Mouse (Mus musculus): ENCODE results near the gene Dus2.

Dus2 gene

GRCm38 (mm10) chr8:106046872-106047559 lies 55.9 kb downstream of the Dus2 start:
- DNase-seq (ENCODE audit: low spot score), result no peak

DNA sequence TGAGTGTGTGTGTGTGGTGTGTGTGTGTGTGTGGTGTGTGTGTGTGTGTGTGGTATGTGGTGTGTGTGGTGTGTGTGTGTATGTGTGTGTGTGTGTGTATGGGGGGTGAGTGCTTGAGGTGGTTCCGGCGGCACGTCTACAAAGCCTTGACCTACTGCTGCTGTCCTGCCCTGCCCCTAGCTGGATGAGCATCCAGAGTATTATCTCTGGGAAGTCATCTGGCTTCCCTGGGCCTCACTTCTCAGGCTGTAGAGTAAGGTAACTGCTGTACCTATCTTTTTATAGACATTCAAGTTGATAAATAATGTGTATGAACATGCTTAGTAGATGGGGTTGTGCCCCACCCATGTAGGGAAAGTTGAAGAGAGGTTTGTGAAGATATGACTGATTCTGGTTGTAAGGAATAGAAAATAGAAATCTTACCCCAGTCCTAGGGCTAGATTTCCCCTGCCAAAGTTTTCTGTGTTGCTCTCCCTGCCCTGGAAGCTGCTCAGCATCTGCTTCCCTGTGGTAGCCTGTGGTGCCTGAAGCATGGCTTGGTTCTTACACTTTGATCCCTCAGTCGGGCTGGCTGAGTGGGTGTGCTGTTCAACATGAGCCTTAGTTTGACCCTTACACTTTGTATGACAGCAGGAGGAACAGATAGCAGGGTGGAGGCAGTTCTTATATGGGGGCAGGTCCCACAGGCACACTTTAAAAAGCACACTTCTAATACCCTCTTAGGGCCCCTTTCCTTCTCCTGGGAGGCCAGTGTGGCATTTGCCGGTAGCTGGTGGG lies 56.9 kb downstream of the Dus2 start:
- no peak for DNase-seq (ENCODE audit: low spot score)

DNA sequence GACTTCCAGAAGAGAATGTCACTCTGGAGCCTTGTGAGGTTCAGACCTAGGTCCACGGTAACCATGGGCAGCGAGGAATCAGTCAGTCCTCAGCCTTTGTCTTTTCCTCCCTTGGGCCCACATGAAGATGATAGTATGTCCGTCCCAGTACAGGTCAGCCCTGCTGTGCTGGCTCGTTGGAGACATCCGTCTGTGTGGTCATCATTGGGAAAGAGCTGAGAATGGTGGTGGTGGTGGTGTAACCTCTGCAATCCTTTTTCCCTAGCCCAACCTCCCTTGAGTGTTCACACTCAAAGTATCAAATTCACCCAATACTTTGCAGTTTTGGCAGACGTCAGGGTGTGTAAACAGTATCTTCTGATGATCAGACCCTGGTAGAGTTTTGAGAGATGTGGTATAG lies 58.7 kb downstream of the Dus2 start:
- DNase-seq (ENCODE audit: low spot score), result no peak

DNA sequence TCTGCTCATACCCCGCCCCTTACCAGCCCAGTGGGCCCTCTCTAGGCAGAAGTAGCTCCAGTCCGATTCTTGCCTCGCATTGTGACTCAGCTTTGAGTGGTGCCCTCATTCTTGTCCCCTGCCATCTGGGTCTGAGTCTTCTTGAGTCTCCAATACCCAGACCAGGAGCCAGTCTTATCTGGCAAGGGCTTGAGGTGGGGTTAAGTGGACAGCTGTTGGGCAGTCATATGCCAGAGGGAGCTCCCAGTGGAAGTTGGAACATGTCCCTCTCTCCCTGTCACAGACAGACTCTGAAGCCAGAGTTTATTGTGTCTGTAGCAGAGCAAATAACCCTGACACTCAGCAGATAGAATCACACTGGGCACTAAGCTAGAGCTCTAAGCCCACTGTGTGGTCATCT lies 59.9 kb downstream of the Dus2 start:
- DNase-seq (ENCODE audit: low spot score), result no peak

DNA sequence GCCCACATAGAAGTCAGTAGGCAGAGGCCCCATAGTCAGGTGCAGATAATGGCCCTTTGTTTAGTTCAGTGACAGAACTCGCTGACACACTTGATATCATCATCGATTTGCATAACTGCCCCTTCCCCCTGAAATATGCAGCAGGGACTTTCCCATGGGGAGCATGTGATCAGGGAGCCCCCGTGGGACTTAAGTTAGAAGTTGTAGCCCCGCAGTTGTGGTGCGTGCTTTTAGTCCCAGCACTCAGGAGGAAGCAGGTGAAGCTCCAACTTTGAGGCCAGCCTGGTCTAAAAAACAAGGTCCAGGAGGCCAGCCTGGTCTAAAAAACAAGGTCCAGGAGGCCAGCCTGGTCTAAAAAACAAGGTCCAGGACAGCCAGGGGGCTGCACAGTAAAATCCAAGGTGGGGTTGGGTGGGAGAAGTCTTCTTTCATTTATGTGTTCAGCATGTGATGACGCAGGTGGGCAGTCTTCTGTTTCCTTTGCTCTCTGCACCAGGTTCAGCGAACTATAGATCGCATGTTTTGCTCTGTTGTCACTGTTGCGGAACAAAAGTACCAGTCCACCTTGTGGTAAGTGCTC lies 61.5 kb downstream of the Dus2 start:
- DNase-seq (ENCODE audit: low spot score), result no peak

DNA sequence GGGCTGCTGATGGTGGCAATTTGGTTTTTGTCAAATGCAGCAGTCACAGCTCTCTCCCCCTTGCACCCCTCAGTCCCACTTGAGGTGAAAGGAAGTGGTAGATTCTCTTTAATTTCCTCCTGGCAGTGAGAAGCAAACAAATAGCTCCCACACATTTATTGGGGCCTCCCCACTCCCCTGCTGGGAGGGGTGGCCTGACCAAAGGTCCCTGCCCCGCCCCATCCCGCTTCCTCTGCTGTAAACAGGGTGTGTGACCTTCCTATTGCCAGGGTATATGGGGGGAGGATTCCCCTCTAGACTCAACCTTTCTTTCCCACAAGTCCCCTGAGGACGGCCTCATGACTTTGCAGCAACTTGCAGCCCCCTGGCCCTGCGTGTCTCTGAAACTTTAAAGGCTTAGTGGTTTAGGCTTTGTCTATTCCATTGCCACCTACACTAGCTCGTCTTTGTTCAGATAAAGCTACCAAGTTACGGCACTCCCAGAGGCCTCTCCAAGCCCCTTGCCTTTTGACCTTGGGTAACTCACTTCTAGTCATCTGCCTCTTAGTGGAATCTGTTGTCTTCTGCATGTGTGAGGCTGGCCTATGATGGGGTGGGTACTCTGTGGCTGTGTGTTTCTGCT lies 63.2 kb downstream of the Dus2 start:
- DNase-seq (ENCODE audit: low spot score), result no peak

- DNase-seq (ENCODE audit: low spot score), result no peak
These were observed 63.9 kb downstream of the Dus2 start for GRCm38 (mm10) chr8:106055038-106055437.

DNA sequence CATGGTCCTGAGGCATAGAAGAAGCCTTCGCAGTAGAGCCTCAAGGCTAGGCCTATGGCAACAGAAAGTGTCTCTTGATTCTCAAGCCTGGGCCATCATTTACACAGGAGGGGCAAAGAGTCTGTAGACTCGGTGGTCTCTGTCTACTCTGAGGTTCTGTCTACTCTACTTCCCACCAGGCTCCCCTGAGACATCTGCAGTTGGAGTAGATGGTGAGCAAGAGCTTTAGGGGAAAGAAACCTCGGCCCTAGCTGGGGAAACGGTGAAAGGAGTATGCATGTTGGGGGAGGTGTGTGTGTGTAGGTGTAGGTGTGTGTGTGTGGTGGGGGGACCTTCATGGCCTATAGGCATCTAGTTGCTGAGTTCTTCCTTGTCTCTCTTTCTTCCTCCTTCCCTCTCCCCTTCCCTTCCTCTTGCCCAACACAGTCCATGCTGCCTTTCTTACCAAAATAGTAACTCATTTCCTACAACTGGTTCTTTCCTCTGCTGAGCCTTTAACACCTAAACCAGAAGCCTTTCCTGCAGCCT lies 65.4 kb downstream of the Dus2 start:
- no peak for DNase-seq (ENCODE audit: low spot score)

DNA sequence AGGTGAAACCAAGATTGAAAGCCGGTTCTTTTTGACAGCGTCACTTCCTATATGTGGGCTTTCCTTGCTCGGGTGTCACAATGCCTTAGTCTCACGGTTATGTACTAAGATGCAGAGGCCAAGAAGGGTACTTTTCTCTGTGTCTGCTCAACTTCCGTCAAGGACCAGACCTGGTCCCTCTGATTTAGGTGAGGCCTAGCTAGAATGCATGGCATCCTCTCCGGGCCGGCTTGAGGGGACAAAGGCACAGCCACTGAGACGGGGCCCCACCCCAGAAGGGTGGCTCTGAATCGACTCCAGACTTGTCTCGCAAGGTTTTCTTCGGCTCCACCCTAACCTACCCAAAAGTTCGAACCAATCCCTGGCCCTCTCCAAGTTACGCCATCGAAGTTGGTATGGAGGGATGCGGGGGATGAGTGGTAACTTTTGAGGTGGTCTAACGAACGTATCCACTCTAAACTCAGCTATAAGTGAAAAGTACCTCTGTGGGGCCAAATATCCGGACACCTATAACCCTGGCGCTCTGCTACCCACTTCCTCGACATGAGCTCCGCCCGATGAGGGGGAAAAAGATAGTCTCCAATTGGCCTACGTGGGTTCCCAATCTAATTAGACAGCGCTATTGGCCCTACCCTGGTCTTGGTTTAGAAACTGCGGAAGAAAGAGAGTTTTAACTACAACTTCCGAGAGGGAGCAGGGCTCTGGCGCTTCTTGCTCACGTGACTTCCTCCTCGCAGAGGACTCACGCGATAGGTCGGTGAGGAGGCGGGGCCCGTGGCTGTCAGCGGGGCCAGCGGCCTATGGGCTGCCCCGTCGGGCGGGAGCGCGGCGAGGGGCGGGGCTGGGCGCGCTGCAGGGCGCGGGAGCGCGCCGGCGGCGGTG lies 67.8 kb downstream of the Dus2 start, which contains the start of gene Nfatc3:
Gene Nfatc3, plus strand, starts transcription at position 110 of the 882 bp plus-strand sequence.
- peak; percentile 81 for DNase-seq (ENCODE audit: low spot score)

- DNase-seq (ENCODE audit: low spot score), result no peak
These were observed 68.7 kb downstream of the Dus2 start for GRCm38 (mm10) chr8:106059613-106060371.

- DNase-seq (ENCODE audit: low spot score), result no peak
These were observed 69.4 kb downstream of the Dus2 start for GRCm38 (mm10) chr8:106060521-106060920.

GRCm38 (mm10) chr8:106061686-106062085 lies 70.5 kb downstream of the Dus2 start:
- DNase-seq (ENCODE audit: low spot score), result no peak

GRCm38 (mm10) chr8:106063046-106063445 lies 71.9 kb downstream of the Dus2 start:
- DNase-seq (ENCODE audit: low spot score), result no peak

GRCm38 (mm10) chr8:106066721-106067120 lies 75.6 kb downstream of the Dus2 start:
- no peak for DNase-seq (ENCODE audit: low spot score)

DNA sequence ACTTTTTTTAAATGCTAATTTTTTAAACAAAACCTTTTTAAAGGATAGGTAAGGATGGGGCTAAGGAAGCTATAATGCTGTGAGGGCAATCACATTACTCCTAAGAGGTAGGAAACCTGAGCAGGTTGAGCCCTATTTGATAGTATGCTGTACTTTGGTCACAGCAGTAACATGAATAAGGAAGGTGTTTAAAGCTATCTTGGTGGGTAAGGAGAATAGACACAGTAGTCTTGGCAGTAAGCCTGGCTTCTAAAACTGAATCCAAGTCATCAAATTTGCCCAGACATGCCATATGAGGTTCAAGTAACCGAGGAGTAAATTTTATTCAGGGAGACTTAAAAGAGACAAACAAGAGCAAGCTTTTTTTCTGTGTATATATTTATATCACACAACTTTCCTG lies 78.4 kb downstream of the Dus2 start:
- DNase-seq (ENCODE audit: low spot score), result no peak

DNA sequence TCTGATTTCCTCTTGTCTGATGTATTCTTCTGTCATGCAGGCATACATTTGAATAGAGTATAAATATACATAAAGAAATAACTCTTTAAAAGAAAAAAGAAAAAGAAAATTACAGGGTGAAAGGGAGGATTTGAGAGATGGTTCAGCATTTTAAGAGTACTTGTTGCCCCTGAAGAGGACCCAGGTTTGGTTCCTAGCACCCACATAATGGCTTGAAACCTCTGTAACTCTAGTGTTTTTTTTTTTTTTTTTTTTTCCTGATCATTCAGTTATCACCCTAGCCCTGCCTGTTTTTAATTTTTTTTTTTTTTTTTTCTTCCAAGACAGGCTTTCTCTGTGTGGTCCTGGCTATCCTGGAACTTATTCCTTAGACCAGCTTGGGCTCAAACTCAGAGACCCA lies 81.0 kb downstream of the Dus2 start:
- no peak for DNase-seq (ENCODE audit: low spot score)

- DNase-seq (ENCODE audit: low spot score), result no peak
These were observed 83.1 kb downstream of the Dus2 start for GRCm38 (mm10) chr8:106074236-106074635.

GRCm38 (mm10) chr8:106074659-106075058 lies 83.5 kb downstream of the Dus2 start:
- DNase-seq (ENCODE audit: low spot score), result no peak

GRCm38 (mm10) chr8:106075161-106075862 lies 84.2 kb downstream of the Dus2 start:
- DNase-seq (ENCODE audit: low spot score), result no peak

GRCm38 (mm10) chr8:106075863-106076174 lies 84.7 kb downstream of the Dus2 start:
- DNase-seq (ENCODE audit: low spot score), result no peak

Measured in urinary bladder, postnatal 10 days (tissue).